ENCODE assay signal across 17 mouse cellular contexts in genomic region chr7:125033778-125034177, GRCm38 (mm10).
DNase-seq lines count a peak whose midpoint lies in the region; ATAC-seq and TF ChIP-seq lines count a peak whose summit lies in the region.
"Had no signal": no experiment of that assay in that cellular context is flagged by ENCODE, and none has a peak within 500 bp of the region (broad histone marks: within the 10 kb centered on the region; RNA-seq: fewer than 3 reads in every experiment).

No protein-coding gene starts in this region.

- DNase-seq in forebrain, embryonic 11.5 days (ENCODE audit: low spot score): no peak
- peak; percentile 52 for DNase-seq in forebrain, postnatal 0 days
- no peak for DNase-seq in forebrain, embryonic 14.5 days (ENCODE audit: low spot score)
- DNase-seq in left cerebral cortex, postnatal 14 days (ENCODE audit: low spot score in 2 of 2): peak; percentile 3 to 19
- DNase-seq in left cerebral cortex, postnatal 4 days: no peak
- DNase-seq in hindbrain, embryonic 14.5 days (ENCODE audit: low spot score): no peak
- DNase-seq: adrenal gland, adult 2 months; adrenal gland, postnatal 10 days; adrenal gland, postnatal 25 days; B cell, adult 2 months; cerebellum, adult 11-12 months; cerebellum, adult 9-10 months; cerebellum, postnatal 25 days had no signal

- no peaks in the 10 kb centered on the region for H3K27me3 ChIP-seq in forebrain, embryonic 15.5 days
- no peaks in the 10 kb centered on the region for H3K27me3 ChIP-seq in forebrain, embryonic 11.5 days (ENCODE audit: control insufficient read depth, insufficient read depth, low read length)
- H3K27me3 ChIP-seq in forebrain, postnatal 0 days (ENCODE audit: insufficient read depth, low read length): no peaks in the 10 kb centered on the region
- H3K27me3 ChIP-seq in forebrain, embryonic 14.5 days (replicated peaks; ENCODE audit: control insufficient read depth, insufficient read depth, low read length): no peaks in the 10 kb centered on the region
- H3K27me3 ChIP-seq in hindbrain, embryonic 14.5 days (ENCODE audit: control insufficient read depth, insufficient read depth, low read length): no peaks in the 10 kb centered on the region
- H3K27me3 ChIP-seq: embryonic facial prominence, embryonic 12.5 days; forebrain, embryonic 13.5 days had no signal

- H3K9ac ChIP-seq in forebrain, embryonic 15.5 days (replicated peaks): no peak overlapping the region
- no peak overlapping the region for H3K9ac ChIP-seq in forebrain, embryonic 11.5 days (ENCODE audit: low read length)
- H3K9ac ChIP-seq in forebrain, postnatal 0 days: no peak overlapping the region
- no peak overlapping the region for H3K9ac ChIP-seq in forebrain, embryonic 14.5 days (ENCODE audit: low read length)
- H3K9ac ChIP-seq in hindbrain, embryonic 14.5 days: no peak overlapping the region
- H3K9ac ChIP-seq: embryonic facial prominence, embryonic 12.5 days; forebrain, embryonic 13.5 days had no signal

- no peak for TF ChIP-seq CTCF in forebrain, postnatal 0 days (IDR thresholded peaks at IDR 0.05; ENCODE audit: low read depth)

- H3K27ac ChIP-seq in forebrain, embryonic 15.5 days (replicated peaks): 0 out of 2 replicates have a peak overlapping the region, but pooled peaks have one; percentile 19
- H3K27ac ChIP-seq in forebrain, embryonic 11.5 days (ENCODE audit: low read depth, low read length): no peak overlapping the region
- H3K27ac ChIP-seq in forebrain, postnatal 0 days (ENCODE audit: low read depth, low read length): no peak overlapping the region
- no peak overlapping the region for H3K27ac ChIP-seq in forebrain, embryonic 14.5 days (ENCODE audit: low read depth, low read length)
- no peak overlapping the region for H3K27ac ChIP-seq in hindbrain, embryonic 14.5 days
- H3K27ac ChIP-seq: embryonic facial prominence, embryonic 10.5 days; embryonic facial prominence, embryonic 12.5 days; forebrain, embryonic 13.5 days had no signal

- no peak overlapping the region for H3K4me3 ChIP-seq in forebrain, embryonic 15.5 days
- no peak overlapping the region for H3K4me3 ChIP-seq in forebrain, embryonic 11.5 days (ENCODE audit: low read depth, low read length)
- no peak overlapping the region for H3K4me3 ChIP-seq in forebrain, postnatal 0 days (ENCODE audit: low read depth, low read length)
- no peak overlapping the region for H3K4me3 ChIP-seq in forebrain, embryonic 14.5 days (ENCODE audit: low read depth, low read length)
- H3K4me3 ChIP-seq in hindbrain, embryonic 14.5 days (replicated peaks; ENCODE audit: low read length): no peak overlapping the region
- H3K4me3 ChIP-seq: embryonic facial prominence, embryonic 10.5 days; embryonic facial prominence, embryonic 12.5 days; forebrain, embryonic 13.5 days had no signal

- no peaks in the 10 kb centered on the region for H3K9me3 ChIP-seq in forebrain, embryonic 15.5 days
- H3K9me3 ChIP-seq in forebrain, embryonic 11.5 days (ENCODE audit: control insufficient read depth, low read length): no peaks in the 10 kb centered on the region
- H3K9me3 ChIP-seq in forebrain, postnatal 0 days (ENCODE audit: low read length): no peaks in the 10 kb centered on the region
- no peaks in the 10 kb centered on the region for H3K9me3 ChIP-seq in forebrain, embryonic 14.5 days (replicated peaks; ENCODE audit: control insufficient read depth, low read length)
- no peaks in the 10 kb centered on the region for H3K9me3 ChIP-seq in hindbrain, embryonic 14.5 days (ENCODE audit: control insufficient read depth, low read length)
- H3K9me3 ChIP-seq: embryonic facial prominence, embryonic 12.5 days; forebrain, embryonic 13.5 days had no signal

- 41% methylated on average over 4 of the region's 4 CpGs for WGBS in forebrain, embryonic 15.5 days
- WGBS in forebrain, embryonic 11.5 days: 85% methylated on average over 4 of the region's 4 CpGs
- WGBS in forebrain, postnatal 0 days: 59% methylated on average over 4 of the region's 4 CpGs
- 72% methylated on average over 4 of the region's 4 CpGs for WGBS in forebrain, embryonic 14.5 days
- 83% methylated on average over 4 of the region's 4 CpGs for whole genome bisulfite sequencing in hindbrain, embryonic 14.5 days

- H3K4me2 ChIP-seq in forebrain, embryonic 15.5 days (replicated peaks): no peak overlapping the region
- no peak overlapping the region for H3K4me2 ChIP-seq in forebrain, embryonic 11.5 days (ENCODE audit: low read depth, low read length, severe bottlenecking)
- no peak overlapping the region for H3K4me2 ChIP-seq in forebrain, postnatal 0 days (ENCODE audit: low read depth)
- no peak overlapping the region for H3K4me2 ChIP-seq in forebrain, embryonic 14.5 days (ENCODE audit: low read length)
- no peak overlapping the region for H3K4me2 ChIP-seq in hindbrain, embryonic 14.5 days (replicated peaks)
- H3K4me2 ChIP-seq: embryonic facial prominence, embryonic 12.5 days; forebrain, embryonic 13.5 days had no signal

- H3K4me1 ChIP-seq in forebrain, embryonic 15.5 days: peaks cover 12% of the 10 kb centered on the region
- peaks cover 5% of the 10 kb centered on the region; the same call in 1 of the 2 replicates for H3K4me1 ChIP-seq in forebrain, embryonic 11.5 days (replicated peaks; ENCODE audit: control insufficient read depth, insufficient read depth, low read length)
- no peaks in the 10 kb centered on the region; the same call in 1 of the 2 replicates for H3K4me1 ChIP-seq in forebrain, postnatal 0 days (ENCODE audit: insufficient read depth)
- peaks cover 16% of the 10 kb centered on the region for H3K4me1 ChIP-seq in forebrain, embryonic 14.5 days (ENCODE audit: control insufficient read depth, insufficient read depth, low read length)
- H3K4me1 ChIP-seq in hindbrain, embryonic 14.5 days (replicated peaks; ENCODE audit: control insufficient read depth, insufficient read depth, low read length): peaks cover 16% of the 10 kb centered on the region
- H3K4me1 ChIP-seq: embryonic facial prominence, embryonic 10.5 days; embryonic facial prominence, embryonic 12.5 days had no signal

- no peak for ATAC-seq in forebrain, embryonic 15.5 days (replicated peaks)
- ATAC-seq in forebrain, embryonic 11.5 days (replicated peaks; ENCODE audit: low FRiP score): no peak
- ATAC-seq in forebrain, postnatal 0 days: no peak
- ATAC-seq in forebrain, embryonic 14.5 days: no peak
- ATAC-seq in hindbrain, embryonic 14.5 days (ENCODE audit: low FRiP score): no peak
- ATAC-seq: forebrain, embryonic 13.5 days had no signal

- intact Hi-C loops in left cerebral cortex, postnatal 14 days (cut with DNase I): no loop called here
- intact Hi-C loops in left cerebral cortex, postnatal 4 days (cut with DNase I): no loop called here

- H3K36me3 ChIP-seq in forebrain, embryonic 15.5 days: no peaks in the 10 kb centered on the region
- H3K36me3 ChIP-seq in forebrain, embryonic 11.5 days (ENCODE audit: control insufficient read depth, insufficient read depth, low read length): no peaks in the 10 kb centered on the region
- H3K36me3 ChIP-seq in forebrain, postnatal 0 days (ENCODE audit: insufficient read depth): no peaks in the 10 kb centered on the region
- no peaks in the 10 kb centered on the region for H3K36me3 ChIP-seq in forebrain, embryonic 14.5 days (ENCODE audit: control insufficient read depth, insufficient read depth, low read length)
- H3K36me3 ChIP-seq in hindbrain, embryonic 14.5 days (replicated peaks; ENCODE audit: control insufficient read depth, insufficient read depth): no peaks in the 10 kb centered on the region
- H3K36me3 ChIP-seq: embryonic facial prominence, embryonic 10.5 days; embryonic facial prominence, embryonic 12.5 days had no signal

Comparison
In these comparisons a context has a peak if more than half of its experiments do, and no peak if none do; other contexts are left out.
1. DNase-seq: peak in forebrain, postnatal 0 days (single experiment) and left cerebral cortex, postnatal 14 days (2 of 2); none in forebrain, embryonic 11.5 days (single experiment), forebrain, embryonic 14.5 days (single experiment), left cerebral cortex, postnatal 4 days (single experiment) and hindbrain, embryonic 14.5 days (single experiment).